Mouse (Mus musculus) megakaryocyte progenitor cell, adult 5-6 weeks (primary cell): ENCODE measurements around the gene Klc1. TPM values are rescaled to one million over a fixed set of nuclear protein-coding genes. Genes with fewer than 3 reads are reported as not detected.
A peak's percentile ranks its signal among the peaks of the same experiment; 100 is the strongest.

Source experiments
- ATAC-seq: replicated peaks from 2 replicates; pipeline ENCODE4 v1.8.0; 2016; ENCODE audit warnings: mild to moderate bottlenecking, moderate TSS enrichment, inconsistent platforms; ENCODE audit not compliant: poor library complexity
- total RNA-seq, 2 experiments: library from RNA; stranded (forward) in 1 of 2; stranded (reverse) in 1 of 2; fragments of 157-497, 149-512 nt in 1 of 2; fragments of 200-1000 nt in 1 of 2; gene quantifications; 2 replicates each; pipeline versions ENCODE4 v1.2.3 to v1.2.4; 2015 to 2017

Klc1 gene
- total RNA-seq, 2 experiments from 2014 or later: 24.1 to 76.1 TPM

GRCm38 (mm10) chr12:111812075-111812474 lies 53.4 kb downstream of the Klc1 start:
- no peak for ATAC-seq

DNA sequence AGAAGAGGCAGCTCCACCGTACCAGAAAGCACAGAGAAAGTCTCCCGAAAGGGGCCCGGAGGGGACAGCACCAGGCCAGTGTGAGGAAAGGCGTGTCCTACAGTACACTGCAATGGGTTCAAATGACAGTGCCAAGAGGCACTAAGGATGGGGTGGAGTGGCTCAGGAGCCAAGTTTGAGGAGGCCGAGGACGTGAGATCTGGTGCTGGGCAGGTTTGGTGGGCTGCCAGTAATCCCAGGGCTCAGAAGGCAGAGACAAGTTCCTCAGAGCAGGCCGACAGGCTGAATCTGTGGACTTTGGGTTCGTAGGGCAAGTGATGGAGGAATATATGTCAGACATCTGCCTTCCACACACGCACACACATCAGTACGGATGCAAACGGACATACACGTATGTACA lies 54.0 kb downstream of the Klc1 start:
- no peak for ATAC-seq

- peak; percentile 0 for ATAC-seq
Observed at GRCm38 (mm10) chr12:111813111-111813765, 54.6 kb downstream of the Klc1 start.

GRCm38 (mm10) chr12:111813766-111814617 lies 55.3 kb downstream of the Klc1 start, which contains the start of the genes Xrcc3 and Zfyve21:
Gene Xrcc3 (minus strand): TSS chr12:111813873.
Gene Zfyve21 (plus strand): TSS chr12:111814170.
- ATAC-seq: peak; percentile 78

- ATAC-seq: no peak
Observed at GRCm38 (mm10) chr12:111814769-111815762, 56.4 kb downstream of the Klc1 start.

DNA sequence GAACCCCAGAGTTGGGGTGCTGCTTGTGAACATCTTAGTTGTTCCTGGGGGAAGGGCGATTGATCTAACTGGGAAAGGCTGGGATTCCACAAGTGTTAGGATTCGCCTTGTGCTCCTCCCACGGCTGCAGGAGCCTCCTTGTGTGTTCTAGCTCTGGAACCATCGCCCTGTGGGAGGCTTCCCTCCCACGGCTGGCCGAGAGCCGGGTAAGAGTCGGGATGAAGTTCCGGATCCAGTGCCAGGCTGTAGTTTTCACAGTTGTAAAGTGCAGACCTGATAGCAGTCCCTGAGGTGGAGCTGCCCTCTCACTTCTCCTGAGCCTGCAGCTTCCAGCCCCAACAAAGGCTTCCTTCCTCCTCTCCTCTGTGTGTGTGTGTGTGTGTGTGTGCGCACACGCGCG lies 57.9 kb downstream of the Klc1 start:
- no peak for ATAC-seq

DNA sequence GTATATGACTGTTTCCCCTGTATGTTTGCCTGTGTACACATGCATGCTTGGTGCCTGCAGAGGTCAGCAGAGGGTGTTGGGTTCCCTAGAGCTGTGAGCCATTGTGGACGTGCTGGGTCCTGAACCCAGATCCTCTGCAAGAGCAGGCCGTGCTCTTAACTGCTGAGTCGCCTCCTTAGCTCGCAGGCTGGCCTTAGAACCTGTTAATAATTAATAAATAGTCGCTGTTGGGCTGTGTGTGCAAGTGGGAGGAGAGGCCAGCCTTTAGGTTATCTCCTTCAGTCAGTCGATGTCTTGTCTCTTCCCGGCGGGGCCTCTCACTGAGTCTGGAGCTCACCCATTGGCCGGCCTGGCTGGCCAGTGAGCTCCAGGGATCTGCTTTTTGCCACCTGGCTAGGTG lies 58.3 kb downstream of the Klc1 start:
- ATAC-seq: peak; percentile 12; the same call in 1 of the 2 replicates

- no peak for ATAC-seq
Observed at GRCm38 (mm10) chr12:111817991-111818390, 59.3 kb downstream of the Klc1 start.

- no peak for ATAC-seq
Observed at GRCm38 (mm10) chr12:111819936-111820335, 61.3 kb downstream of the Klc1 start.

GRCm38 (mm10) chr12:111820708-111821107 lies 62.1 kb downstream of the Klc1 start:
- no peak for ATAC-seq

DNA sequence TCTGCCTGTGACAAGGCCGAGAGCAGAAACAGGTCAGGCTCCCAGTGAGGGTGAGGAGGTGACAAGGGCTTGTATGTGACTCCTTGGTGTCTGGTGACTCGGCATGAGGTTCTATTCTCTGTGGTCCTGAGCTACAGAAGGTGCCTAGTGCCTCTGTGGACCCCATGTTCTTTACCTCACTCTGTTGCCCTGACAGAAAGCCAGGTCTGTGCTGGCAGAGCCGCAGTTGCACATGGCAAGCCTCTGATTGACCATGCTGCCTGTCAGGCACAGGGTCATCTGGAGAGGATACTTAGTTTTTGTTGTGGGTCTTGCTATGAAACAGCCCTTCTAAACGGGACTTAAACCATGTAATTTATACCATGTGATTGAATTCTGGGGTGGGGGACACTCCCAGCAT lies 63.3 kb downstream of the Klc1 start:
- no peak for ATAC-seq

DNA sequence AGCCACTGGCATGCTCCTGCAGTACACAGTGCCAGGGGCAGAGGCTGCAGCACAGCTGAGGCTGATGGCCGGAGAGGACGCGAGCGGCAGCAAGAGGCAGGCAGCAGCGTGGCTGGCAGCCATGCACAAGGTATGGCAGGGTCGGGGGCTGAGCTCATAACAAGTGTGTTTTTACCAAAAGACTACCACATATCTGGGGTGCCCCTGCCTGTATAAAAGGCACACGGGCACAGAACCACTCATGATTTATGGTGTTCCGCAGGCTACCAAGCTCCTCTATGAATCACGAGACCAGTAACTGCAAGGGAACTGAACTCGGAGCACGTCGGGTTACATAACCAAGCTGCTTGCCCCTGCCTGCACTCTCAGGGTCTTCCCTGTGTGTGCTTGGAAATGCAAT lies 68.9 kb downstream of the Klc1 start:
- ATAC-seq: no peak

GRCm38 (mm10) chr12:111829447-111829846 lies 70.8 kb downstream of the Klc1 start:
- no peak for ATAC-seq

DNA sequence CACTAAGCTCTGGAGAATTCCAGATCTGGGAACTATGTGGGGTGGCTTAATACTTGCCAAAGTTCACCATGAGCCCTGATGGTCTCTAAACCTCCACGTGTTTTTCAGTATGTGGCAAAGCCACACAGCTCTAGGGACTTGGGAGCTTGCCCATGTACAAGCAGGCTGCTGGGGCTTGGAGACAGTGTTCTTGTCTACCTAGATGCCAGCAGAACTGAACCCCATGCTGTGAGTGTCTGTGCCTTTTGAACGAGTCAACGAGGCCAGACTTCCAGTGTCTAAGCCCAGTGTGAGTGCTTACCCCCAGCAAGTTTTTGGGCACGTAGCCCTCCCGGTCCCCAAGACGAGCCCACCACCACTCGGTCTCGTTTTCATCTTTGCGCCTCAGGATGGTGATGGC lies 71.3 kb downstream of the Klc1 start:
- ATAC-seq: no peak

GRCm38 (mm10) chr12:111830375-111830774 lies 71.7 kb downstream of the Klc1 start:
- ATAC-seq: peak; percentile 61

GRCm38 (mm10) chr12:111832643-111833042 lies 74.0 kb downstream of the Klc1 start:
- ATAC-seq: no peak

DNA sequence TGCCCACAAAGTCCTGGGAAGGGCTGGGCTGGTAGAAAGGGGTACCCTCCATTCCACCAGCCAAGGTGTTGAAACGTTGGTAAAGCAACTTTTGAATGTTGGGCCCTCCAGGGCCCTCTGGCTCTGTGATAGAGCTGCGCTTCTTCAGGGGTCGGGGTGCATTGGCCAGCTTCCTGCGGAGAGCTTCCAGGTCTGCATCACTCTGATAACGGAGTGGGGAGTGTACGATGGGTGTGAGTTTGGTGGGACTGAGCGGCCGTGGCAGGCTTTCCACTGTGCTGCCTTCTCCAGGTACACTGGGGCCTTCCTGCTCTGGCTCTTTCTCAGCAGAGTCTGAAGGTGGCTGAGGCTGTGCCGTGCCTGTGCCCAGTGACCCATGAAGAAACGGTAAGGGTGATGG lies 74.8 kb downstream of the Klc1 start:
- peak; percentile 57 for ATAC-seq

- ATAC-seq: peak; percentile 37
Observed at GRCm38 (mm10) chr12:111842565-111843433, 84.2 kb downstream of the Klc1 start.

GRCm38 (mm10) chr12:111843470-111843869 lies 84.8 kb downstream of the Klc1 start:
- ATAC-seq: 0 out of 2 replicates have a peak, but pooled peaks have one; percentile 17

- no peak for ATAC-seq
Observed at GRCm38 (mm10) chr12:111845953-111846352, 87.3 kb downstream of the Klc1 start.
